Mouse (Mus musculus): Measurements from ENCODE around the gene Mcub. TPM values are rescaled to one million over a fixed set of nuclear protein-coding genes. Genes with fewer than 3 reads are reported as not detected.
A peak's percentile ranks its signal among the peaks of the same experiment; 100 is the strongest.

Gene Mcub
- total RNA-seq, 1 experiment = 0.54 TPM

GRCm38 (mm10) chr3:129878405-129879021, 91.5 kb downstream of the Mcub start, which contains the start of gene Pla2g12a:
Gene Pla2g12a, plus strand, starts transcription at chr3:129878606.
- Histone ChIP-seq H3K4me1 (ENCODE audit: control insufficient read depth in 2 of 2, insufficient read depth in 2 of 2, low read length in 2 of 2, poor library complexity in 1 of 2) (peaks cover 0 to 15% of the 10 kb centered on the region in 2 experiments; a peak in 3 of 4 replicates), H3K4me3 (ENCODE audit: insufficient read depth in 1 of 2, low read depth in 1 of 2, low read length in 2 of 2, poor library complexity in 1 of 2, severe bottlenecking in 1 of 2) (peak within 1 kb of the TSS; percentile 94 to 96), H3K36me3 (ENCODE audit: control insufficient read depth, insufficient read depth, low read length, poor library complexity, severe bottlenecking) (no peaks in the 10 kb centered on the region), H3K27ac (ENCODE audit: insufficient read depth, low read depth, low read length, poor library complexity, severe bottlenecking) (no peak within 1 kb of the TSS), H3K9ac (ENCODE audit: insufficient read depth, low read depth, low read length, poor library complexity, severe bottlenecking) (peak within 1 kb of the TSS; percentile 89), H3K9me3 (ENCODE audit: control insufficient read depth, insufficient read depth, low read depth, low read length) (no peaks in the 10 kb centered on the region)
- TF ChIP-seq MAFK (IDR thresholded peaks at IDR 0.05; ENCODE audit: insufficient read depth, low read depth, low read length) (no peak), ZNF384 (IDR thresholded peaks at IDR 0.05; ENCODE audit: low read depth, low read length) (no peak), CHD2 (IDR thresholded peaks at IDR 0.05; ENCODE audit: low read depth, low read length) (no peak), ZC3H11A (IDR thresholded peaks at IDR 0.05; ENCODE audit: borderline replicate concordance, low read depth, low read length) (0 out of 2 replicates have a peak, but pooled peaks have one; percentile 29), HCFC1 (IDR thresholded peaks at IDR 0.05; ENCODE audit: borderline replicate concordance, insufficient read depth, low read length) (peak; percentile 59; the same call in 1 of the 2 replicates)
- in situ Hi-C loops (cut with MboI; ENCODE audit: low sequenced_read_pairs in 2 of 2, unreplicated experiment in 2 of 2) = no loop called here
- peak; percentile 63 for DNase-seq (ENCODE audit: low read depth, low spot score)

- Histone ChIP-seq H3K4me1 (ENCODE audit: control insufficient read depth in 2 of 2, insufficient read depth in 2 of 2, low read length in 2 of 2, poor library complexity in 1 of 2) (peaks cover 0 to 15% of the 10 kb centered on the region in 2 experiments; a peak in 3 of 4 replicates), H3K27ac (ENCODE audit: insufficient read depth, low read depth, low read length, poor library complexity, severe bottlenecking) (no peak overlapping the region), H3K9me3 (ENCODE audit: control insufficient read depth, insufficient read depth, low read depth, low read length) (no peaks in the 10 kb centered on the region), H3K4me3 (ENCODE audit: insufficient read depth in 1 of 2, low read depth in 1 of 2, low read length in 2 of 2, poor library complexity in 1 of 2, severe bottlenecking in 1 of 2) (no peak overlapping the region), H3K9ac (ENCODE audit: insufficient read depth, low read depth, low read length, poor library complexity, severe bottlenecking) (no peak overlapping the region), H3K36me3 (ENCODE audit: control insufficient read depth, insufficient read depth, low read length, poor library complexity, severe bottlenecking) (no peaks in the 10 kb centered on the region)
- TF ChIP-seq MAFK (IDR thresholded peaks at IDR 0.05; ENCODE audit: insufficient read depth, low read depth, low read length) (no peak), HCFC1 (IDR thresholded peaks at IDR 0.05; ENCODE audit: borderline replicate concordance, insufficient read depth, low read length) (no peak), CHD2 (IDR thresholded peaks at IDR 0.05; ENCODE audit: low read depth, low read length) (no peak), ZNF384 (IDR thresholded peaks at IDR 0.05; ENCODE audit: low read depth, low read length) (no peak), ZC3H11A (IDR thresholded peaks at IDR 0.05; ENCODE audit: borderline replicate concordance, low read depth, low read length) (no peak)
- no peak for DNase-seq (ENCODE audit: low read depth, low spot score)
- in situ Hi-C loops (cut with MboI; ENCODE audit: low sequenced_read_pairs in 2 of 2, unreplicated experiment in 2 of 2) = no loop called here
These were observed 92.7 kb downstream of the Mcub start for GRCm38 (mm10) chr3:129877327-129877726.

Other genes with a start within 250 kb of the Mcub start
- 2.2 and 2.4 TPM in 2 replicates for gene Egf, start 214.9 kb downstream of the Mcub start, total RNA-seq (2012; rRNA removed)
- gene Lrit3, start 166.2 kb downstream of the Mcub start, total RNA-seq (2012; rRNA removed) = not detected in 2 replicates
- gene Rrh, start 147.6 kb downstream of the Mcub start, total RNA-seq (2012; rRNA removed) = 0.94 and 2.6 TPM in 2 replicates
- gene Gar1, start 138.8 kb downstream of the Mcub start, total RNA-seq (2012; rRNA removed) = 62.7 and 79.1 TPM in 2 replicates
- not detected in 2 replicates for gene Cfi, start 134.3 kb downstream of the Mcub start, total RNA-seq (2012; rRNA removed)
- 37.3 and 55.3 TPM in 2 replicates for gene Pla2g12a, start 91.6 kb downstream of the Mcub start, total RNA-seq (2012; rRNA removed)
- 5.0 and 6.2 TPM in 2 replicates for gene Casp6, start 68.8 kb downstream of the Mcub start, total RNA-seq (2012; rRNA removed)
- 39.6 and 43.8 TPM in 2 replicates for gene Sec24b, start 91.3 kb upstream of the Mcub start, total RNA-seq (2012; rRNA removed)
- 0.45 and 0.48 TPM in 2 replicates for gene Col25a1, start 161.3 kb upstream of the Mcub start, total RNA-seq (2012; rRNA removed)

Data from ES-E14 (cell line).